Mouse (Mus musculus) liver, adult (tissue): ENCODE data around the gene Adamtsl5.

Source experiments
- GATA4 ChIP-seq: IDR thresholded peaks from 2 replicates; pipeline ENCODE4 v1.6.1; 2014; ENCODE audit warnings: mild to moderate bottlenecking, low read length; ENCODE audit not compliant: insufficient replicate concordance

Adamtsl5 gene

GRCm38 (mm10) chr10:80298571-80299281 lies 49.5 kb downstream of the Adamtsl5 start:
- no peak for TF ChIP-seq GATA4

DNA sequence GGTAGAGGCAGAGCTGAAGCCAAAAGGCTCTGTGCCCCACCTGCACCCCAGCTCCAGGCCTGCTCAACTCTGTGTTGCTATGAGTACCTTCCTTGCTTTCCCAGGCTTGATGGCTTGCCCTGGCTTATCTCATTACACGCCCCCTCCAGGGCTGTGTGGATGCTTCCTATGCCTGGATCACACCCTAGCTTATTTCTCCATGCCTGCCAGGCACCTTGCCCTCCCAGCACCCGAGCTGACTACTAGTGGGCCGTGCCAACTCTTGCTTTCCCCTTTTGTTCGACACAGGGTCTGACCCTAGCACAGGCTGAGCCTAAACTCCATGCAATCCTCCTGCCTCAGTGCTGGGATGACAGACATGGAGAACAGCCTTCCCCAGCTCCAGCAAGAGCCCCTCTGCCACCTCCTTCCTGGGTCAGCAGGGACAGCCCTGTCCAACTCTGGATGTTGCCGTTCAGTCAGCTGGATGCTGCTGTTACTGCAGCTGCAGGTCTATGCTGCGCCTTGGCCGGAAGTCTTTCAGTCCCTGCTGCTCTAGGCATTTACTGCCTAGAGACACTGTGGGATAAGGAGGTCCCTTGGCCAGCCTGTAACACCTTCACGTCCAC lies 50.6 kb downstream of the Adamtsl5 start:
- TF ChIP-seq GATA4: no peak

DNA sequence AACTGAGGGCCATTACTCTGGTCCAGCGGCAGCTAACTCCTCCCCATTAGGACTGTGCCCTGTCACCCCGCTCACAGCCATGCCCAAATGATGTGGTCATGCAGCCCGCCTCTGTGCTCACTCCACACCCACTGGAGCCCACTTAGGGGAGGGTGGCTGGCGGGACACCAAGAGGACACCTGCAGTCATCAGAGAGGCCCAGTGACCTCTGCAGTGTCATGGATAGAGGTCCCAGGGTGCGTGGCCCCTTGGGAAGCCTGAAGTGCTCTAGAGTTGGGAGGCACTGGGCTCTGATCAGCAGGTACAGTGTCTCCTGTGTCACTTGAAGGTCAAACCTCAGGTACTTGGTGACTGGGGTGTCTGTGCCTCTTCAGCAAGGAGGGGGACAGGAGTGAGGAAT lies 51.4 kb downstream of the Adamtsl5 start:
- no peak for TF ChIP-seq GATA4

DNA sequence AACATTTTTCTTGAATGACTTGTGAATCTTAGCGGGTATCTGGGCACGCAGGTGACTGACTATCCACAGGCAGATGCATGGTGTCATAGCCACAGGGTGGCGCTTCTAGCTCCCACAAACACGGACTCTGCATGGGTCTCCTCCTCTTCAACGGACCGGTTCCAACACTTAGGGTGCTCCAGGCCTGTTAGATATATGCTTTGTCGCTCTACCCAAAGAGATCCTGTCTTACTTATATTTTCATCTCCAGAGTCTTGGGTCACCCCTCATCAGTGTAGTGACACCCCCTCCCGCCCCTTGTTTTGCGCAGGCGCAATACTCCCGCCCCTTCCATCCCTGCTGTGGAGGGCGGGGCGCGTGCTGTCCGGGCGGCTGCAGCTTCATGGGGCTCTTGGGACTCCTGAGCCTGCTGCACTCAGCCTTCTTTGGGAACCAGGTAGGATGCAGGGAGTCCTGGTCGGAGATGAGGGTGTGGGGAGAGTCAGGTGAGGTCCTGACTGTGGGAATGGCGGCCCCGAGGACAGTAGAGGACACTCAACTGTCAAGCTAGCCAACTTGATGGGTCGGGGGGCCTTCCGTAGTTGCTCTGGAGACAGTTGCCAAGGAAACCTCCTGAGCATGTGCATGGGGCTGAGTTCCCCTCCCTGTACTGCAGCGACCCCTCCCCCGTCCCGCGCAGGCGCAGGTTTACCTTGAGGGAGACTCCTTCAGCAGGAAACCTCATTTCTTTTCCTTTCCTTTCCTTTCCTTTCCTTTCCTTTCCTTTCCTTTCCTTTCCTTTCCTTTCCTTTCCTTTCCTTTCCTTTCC lies 52.4 kb downstream of the Adamtsl5 start, which contains the start of gene Apc2:
TSS of gene Apc2 (plus strand) at position 360 of the 808 bp plus-strand sequence.
- no peak for TF ChIP-seq GATA4

DNA sequence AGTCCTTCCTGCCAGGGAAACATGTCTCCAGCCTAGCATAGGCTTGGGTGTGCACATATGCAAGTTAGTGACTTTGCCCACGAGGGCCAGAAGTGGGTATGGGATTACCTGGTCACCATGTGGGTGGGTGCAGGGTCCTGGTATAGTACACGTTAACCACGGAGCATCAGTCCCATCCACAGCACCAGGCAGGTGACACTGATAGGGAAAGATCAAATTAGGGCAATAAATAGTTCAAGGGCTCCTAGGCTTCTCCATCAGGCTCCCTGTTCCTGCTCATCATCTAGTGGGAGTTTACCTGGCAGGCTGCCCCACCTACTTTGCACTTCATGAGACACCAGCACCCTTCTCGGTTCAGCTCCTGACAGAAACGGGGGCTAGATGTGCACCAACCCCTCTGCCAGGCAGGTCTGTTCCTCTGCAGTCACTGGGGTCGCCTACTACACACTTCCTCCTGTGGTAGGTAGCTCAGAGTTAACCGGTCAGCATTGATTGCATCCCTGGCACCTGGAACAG lies 53.4 kb downstream of the Adamtsl5 start:
- no peak for TF ChIP-seq GATA4

DNA sequence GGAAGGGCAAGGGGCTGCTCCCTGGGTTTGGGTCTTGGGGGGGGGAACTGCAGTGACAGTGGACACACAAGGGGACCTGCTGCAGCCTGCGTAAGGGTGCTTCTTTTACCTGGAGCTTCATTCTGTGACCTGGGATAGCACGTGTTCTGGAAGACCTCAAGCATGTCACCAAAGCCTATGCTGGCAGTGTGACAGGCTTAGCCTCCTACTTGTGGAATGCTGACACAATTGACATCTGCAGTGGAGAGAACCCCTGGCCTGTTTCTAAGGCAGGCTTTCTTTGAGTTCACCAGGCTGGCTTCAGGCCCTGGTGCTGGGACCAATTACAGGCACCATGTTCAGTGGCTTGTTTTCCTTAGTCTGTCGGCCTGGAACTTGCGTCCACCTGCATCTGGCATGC lies 53.9 kb downstream of the Adamtsl5 start:
- TF ChIP-seq GATA4: no peak

DNA sequence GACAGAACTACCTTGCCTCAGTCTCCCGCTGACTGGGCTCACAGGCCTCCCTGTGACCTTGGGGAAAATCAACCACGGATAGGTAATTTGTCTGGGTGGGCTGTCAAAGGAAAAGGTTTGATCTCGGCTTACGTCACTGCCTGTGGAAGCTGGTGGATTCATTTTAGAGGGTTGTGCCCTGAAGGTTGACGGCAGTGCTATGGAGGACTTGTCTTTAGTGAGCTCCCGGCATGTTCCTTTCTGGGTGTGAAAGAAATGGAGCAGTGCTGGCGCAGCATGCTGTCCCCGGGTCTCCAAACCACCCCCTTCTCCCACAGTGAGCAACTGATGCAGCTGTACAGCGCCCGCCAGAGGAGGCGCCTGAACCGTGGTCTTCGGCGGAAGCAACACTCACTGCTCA lies 54.9 kb downstream of the Adamtsl5 start:
- TF ChIP-seq GATA4: no peak

DNA sequence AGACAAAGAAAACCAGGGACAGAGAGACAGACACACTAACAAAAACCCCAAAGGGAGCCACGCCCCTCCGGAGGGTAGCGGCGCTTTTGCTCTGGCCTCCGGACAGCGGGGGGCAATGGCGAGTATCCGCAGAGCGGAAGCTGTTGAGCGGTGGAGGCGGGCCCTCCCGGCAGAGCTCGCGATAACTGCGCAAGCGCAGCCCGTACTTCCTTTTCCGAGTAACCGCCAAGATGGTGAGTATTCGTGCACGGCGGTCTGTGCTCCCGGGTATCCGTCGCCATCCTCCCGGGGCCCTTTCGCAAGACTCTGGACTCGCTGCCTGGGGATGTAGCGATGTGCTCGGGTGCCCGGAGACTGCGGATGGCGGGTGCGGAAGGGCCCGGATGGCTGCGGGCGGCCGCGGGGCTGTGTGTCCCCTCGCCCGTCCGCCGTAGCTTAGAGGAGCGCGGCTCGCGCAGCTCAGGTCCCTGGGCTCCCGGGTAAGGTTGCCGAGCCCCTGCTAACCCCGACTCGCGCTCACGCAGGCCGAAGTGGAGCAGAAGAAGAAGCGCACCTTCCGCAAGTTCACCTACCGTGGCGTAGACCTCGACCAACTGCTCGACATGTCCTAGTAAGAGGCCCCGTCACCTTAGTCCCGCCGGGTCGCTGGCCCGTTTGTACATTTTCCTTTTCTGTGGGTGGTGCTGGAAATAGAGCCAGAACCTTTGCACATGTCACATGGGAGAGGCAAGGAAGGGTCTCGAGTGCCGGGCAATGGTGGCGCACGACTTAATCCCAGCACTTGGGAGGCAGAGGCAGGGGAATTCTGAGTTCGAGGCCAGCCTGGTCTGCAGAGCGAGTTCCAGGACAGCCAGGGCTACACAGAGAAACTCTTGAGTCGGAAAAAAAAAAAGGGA lies 55.7 kb downstream of the Adamtsl5 start, which contains the start of gene Rps15:
TSS of gene Rps15 (plus strand) at position 203 of the 896 bp plus-strand sequence.
- TF ChIP-seq GATA4: peak; percentile 42; the same call in 1 of the 2 replicates
